Mouse (Mus musculus): ENCODE measurements around the gene Rps27l.

Rps27l gene

GRCm38 (mm10) chr9:66982085-66982484 lies 36.2 kb downstream of the Rps27l start:
- no peak for DNase-seq (ENCODE audit: low spot score)

GRCm38 (mm10) chr9:66985377-66985776 lies 39.5 kb downstream of the Rps27l start:
- no peak for DNase-seq (ENCODE audit: low spot score)

GRCm38 (mm10) chr9:66988198-66988887 lies 42.5 kb downstream of the Rps27l start:
- no peak for DNase-seq (ENCODE audit: low spot score)

- no peak for DNase-seq (ENCODE audit: low spot score)
Measured at GRCm38 (mm10) chr9:66988888-66989414, 43.1 kb downstream of the Rps27l start.

GRCm38 (mm10) chr9:66989581-66989980 lies 43.7 kb downstream of the Rps27l start:
- DNase-seq (ENCODE audit: low spot score): no peak

- DNase-seq (ENCODE audit: low spot score): no peak
Measured at GRCm38 (mm10) chr9:66990046-66990445, 44.2 kb downstream of the Rps27l start.

- DNase-seq (ENCODE audit: low spot score): no peak
Measured at GRCm38 (mm10) chr9:66991021-66991749, 45.3 kb downstream of the Rps27l start.

- DNase-seq (ENCODE audit: low spot score): no peak
Measured at GRCm38 (mm10) chr9:66991750-66992410, 46.0 kb downstream of the Rps27l start.
